Mouse (Mus musculus): Measurements from ENCODE around the gene Btbd1. TPM values are rescaled to one million over a fixed set of nuclear protein-coding genes. Genes with fewer than 3 reads are reported as not detected.
"Not testable (repeated sequence)": the region's sequence is repeated elsewhere in the genome, so short reads cannot be mapped to it uniquely, and the experiment has no call there.

Btbd1 gene
- polyA plus RNA-seq, 1 experiment from 2014 or later: 95.1 TPM

DNA sequence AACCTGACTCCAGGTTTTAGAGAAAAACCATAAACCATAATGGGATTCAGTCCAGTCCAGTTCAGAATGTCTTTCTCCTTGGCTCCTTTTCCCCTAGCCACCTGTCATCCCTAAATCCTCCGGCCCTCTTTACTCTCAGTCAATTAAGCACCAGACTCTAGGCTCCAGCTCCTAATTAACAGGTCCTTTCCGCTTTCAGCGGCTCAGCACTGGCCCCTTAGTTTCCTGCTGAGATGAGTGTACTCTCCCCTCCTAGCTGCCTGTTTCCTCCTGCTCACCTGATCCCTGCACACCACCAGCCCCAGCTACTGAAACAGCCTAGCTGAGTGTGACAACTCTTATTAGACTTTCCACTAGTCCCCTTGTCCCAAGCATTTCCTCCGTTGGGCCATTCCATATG, 18.5 kb upstream of the Btbd1 start:
- Histone ChIP-seq H3K9me3 (no peaks in the 10 kb centered on the region), H3K4me1 (replicated peaks) (peaks cover 5% of the 10 kb centered on the region; the same call in 1 of the 2 replicates), H3K36me3 (no peaks in the 10 kb centered on the region), H3K27me3 (no peaks in the 10 kb centered on the region), H3K9ac (no peak overlapping the region), H3K4me3 (no peak overlapping the region), H3K27ac (no peak overlapping the region), H3K4me2 (no peak overlapping the region)
- WGBS: 50% methylated on average over 4 of the region's 4 CpGs
- no peak for ATAC-seq (ENCODE audit: low FRiP score)

DNA sequence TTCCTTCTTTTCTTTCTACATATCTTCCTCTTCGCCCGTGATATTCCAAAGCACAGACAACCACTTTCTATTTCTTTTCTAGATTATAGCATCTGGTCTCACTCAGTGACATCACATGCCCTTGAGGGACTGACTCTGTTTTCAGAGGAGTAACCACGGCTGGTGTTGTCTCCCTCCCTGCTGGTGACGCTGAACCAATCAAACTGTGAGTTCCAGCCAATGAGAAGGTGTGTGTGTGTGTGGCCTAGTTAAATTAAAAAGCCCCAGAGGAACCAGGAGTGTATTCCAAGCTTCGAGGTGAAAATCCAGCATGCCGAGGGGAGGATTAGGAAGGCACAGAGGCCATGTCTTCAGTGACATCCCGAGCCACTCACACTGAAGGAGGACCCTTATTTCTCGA, 17.8 kb upstream of the Btbd1 start:
- no peaks in the 10 kb centered on the region for H3K36me3 ChIP-seq
- H3K9ac ChIP-seq: no peak overlapping the region
- H3K4me3 ChIP-seq: no peak overlapping the region
- no peak overlapping the region for H3K4me2 ChIP-seq
- no peak for ATAC-seq (ENCODE audit: low FRiP score)
- no peaks in the 10 kb centered on the region for H3K27me3 ChIP-seq
- no peaks in the 10 kb centered on the region for H3K9me3 ChIP-seq
- H3K4me1 ChIP-seq (replicated peaks): peaks cover 5% of the 10 kb centered on the region; the same call in 1 of the 2 replicates
- 55% methylated on average over 8 of the region's 8 CpGs for WGBS
- no peak overlapping the region for H3K27ac ChIP-seq

DNA sequence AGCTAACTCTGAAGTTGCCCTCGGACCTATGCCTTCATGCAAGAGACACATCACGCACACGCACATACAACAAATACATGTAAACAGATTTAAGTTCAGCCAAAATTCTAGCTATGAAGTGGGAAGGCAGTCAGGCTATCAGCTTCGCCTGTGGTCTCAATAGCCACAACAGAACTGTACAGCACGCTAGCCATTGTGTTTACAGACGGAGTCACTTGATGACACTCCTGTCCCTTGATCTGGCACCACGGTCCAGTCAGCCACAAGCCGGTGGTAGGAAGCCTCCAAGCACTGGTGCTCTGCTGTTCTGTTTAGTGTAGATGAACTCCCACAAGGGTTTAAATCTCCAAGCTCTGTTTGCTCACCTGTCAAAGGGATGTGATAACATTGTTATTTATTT, 16.8 kb upstream of the Btbd1 start:
- Histone ChIP-seq H3K9me3 (no peaks in the 10 kb centered on the region), H3K27me3 (no peaks in the 10 kb centered on the region), H3K4me1 (replicated peaks) (peaks cover 5% of the 10 kb centered on the region; the same call in 1 of the 2 replicates), H3K27ac (no peak overlapping the region), H3K4me3 (no peak overlapping the region), H3K36me3 (no peaks in the 10 kb centered on the region), H3K9ac (no peak overlapping the region), H3K4me2 (no peak overlapping the region)
- 83% methylated on average over 8 of the region's 8 CpGs for WGBS
- ATAC-seq (ENCODE audit: low FRiP score): no peak

DNA sequence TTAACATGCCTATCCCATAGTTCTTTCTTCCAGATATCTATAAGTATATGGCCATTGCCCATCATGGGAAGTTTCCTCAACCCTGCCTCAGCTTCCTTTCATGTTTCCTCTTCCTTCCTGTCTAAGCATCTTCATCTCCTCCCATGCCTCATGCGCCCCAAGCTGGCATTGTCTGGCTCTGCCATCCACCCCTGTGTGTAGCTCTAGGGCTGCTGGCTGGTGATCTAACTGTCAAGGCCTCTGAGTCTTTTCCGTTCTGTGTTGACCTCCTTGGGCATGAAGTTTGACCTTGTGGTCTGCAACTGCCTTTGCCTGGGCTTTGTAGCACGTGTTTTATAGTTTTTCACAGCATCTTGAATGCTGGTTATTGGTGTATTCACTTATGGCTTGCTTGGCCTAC, 16.1 kb upstream of the Btbd1 start:
- Histone ChIP-seq H3K9ac (no peak overlapping the region), H3K27me3 (no peaks in the 10 kb centered on the region), H3K36me3 (no peaks in the 10 kb centered on the region), H3K27ac (no peak overlapping the region), H3K4me2 (no peak overlapping the region), H3K4me1 (replicated peaks) (peaks cover 8% of the 10 kb centered on the region; the same call in 1 of the 2 replicates), H3K9me3 (no peaks in the 10 kb centered on the region), H3K4me3 (no peak overlapping the region)
- ATAC-seq (ENCODE audit: low FRiP score): no peak
- 76% methylated on average over 3 of the region's 3 CpGs for WGBS

DNA sequence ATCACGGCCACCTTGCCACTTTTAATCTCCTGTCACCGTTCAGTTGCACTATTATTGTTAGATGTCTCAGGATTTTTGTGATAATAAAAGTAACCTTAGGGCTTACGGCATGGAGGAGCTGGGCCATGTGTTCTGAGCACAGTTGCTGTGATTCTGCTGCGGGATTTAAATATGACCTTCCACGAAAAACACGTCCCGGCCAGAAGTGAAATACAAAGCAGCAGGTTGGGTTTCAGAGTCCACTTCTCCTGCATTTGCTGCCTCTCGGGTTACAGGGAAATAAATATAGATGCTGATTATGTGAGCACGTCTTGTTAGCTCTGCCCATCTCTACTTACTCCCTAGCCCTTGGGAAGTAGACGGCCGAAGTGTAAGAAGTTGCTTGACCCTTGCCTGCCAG, 15.6 kb upstream of the Btbd1 start:
- no peak for ATAC-seq (ENCODE audit: low FRiP score)
- 89% methylated on average over 11 of the region's 11 CpGs for WGBS
- no peaks in the 10 kb centered on the region for H3K27me3 ChIP-seq
- no peaks in the 10 kb centered on the region for H3K9me3 ChIP-seq
- H3K4me1 ChIP-seq (replicated peaks): peaks cover 8% of the 10 kb centered on the region; the same call in 1 of the 2 replicates
- H3K9ac ChIP-seq: no peak overlapping the region
- H3K4me3 ChIP-seq: no peak overlapping the region
- no peaks in the 10 kb centered on the region for H3K36me3 ChIP-seq
- no peak overlapping the region for H3K27ac ChIP-seq
- no peak overlapping the region for H3K4me2 ChIP-seq

DNA sequence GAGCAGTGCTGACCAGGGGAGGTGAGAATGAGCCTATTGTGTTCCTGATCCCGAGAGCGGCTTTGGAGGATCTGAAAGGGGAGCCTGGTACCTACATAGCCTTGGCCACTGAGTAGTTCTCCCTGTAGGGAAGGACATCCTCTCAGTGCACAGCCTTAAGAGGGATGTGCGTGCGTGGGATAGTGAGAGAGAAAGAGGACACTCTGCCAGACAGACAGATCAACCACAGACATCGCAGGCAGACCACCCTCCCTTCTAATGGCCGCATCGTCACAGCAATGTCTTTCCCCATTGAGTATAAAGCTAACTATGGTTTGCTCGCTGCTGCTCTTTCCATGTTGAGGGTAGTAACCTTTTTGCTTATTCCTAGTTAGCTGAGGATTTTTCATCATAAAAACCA, 14.7 kb upstream of the Btbd1 start:
- Histone ChIP-seq H3K4me2 (no peak overlapping the region), H3K9me3 (no peaks in the 10 kb centered on the region), H3K4me1 (replicated peaks) (peaks cover 8% of the 10 kb centered on the region; the same call in 1 of the 2 replicates), H3K9ac (no peak overlapping the region), H3K4me3 (no peak overlapping the region), H3K36me3 (no peaks in the 10 kb centered on the region), H3K27ac (no peak overlapping the region), H3K27me3 (no peaks in the 10 kb centered on the region)
- WGBS: 75% methylated on average over 8 of the region's 8 CpGs
- no peak for ATAC-seq (ENCODE audit: low FRiP score)

DNA sequence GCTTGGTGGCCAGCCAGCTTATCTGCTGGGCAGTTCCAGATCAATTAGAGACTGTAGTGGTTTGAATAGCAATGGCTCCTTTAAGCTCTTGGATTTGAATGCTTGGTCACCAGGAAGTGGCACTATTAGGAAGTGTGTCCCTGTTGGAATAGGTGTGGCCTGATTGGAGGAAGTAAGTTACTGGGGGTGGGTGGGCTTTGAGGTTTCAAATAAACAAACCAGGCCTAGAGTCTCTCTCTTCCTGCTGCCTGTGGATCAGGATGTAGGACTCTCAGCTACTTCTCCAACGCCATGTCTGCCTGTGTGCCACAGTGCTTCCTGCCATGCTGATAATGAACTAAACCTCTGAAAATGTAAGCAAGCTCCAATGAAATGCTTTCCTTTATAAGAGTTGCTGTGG, 13.8 kb upstream of the Btbd1 start:
- no peaks in the 10 kb centered on the region for H3K9me3 ChIP-seq
- no peaks in the 10 kb centered on the region for H3K36me3 ChIP-seq
- WGBS: 88% methylated on average over 1 of the region's 1 CpGs
- peaks cover 8% of the 10 kb centered on the region; the same call in 1 of the 2 replicates for H3K4me1 ChIP-seq (replicated peaks)
- ATAC-seq (ENCODE audit: low FRiP score): no peak
- no peak overlapping the region for H3K27ac ChIP-seq
- no peaks in the 10 kb centered on the region for H3K27me3 ChIP-seq
- no peak overlapping the region for H3K9ac ChIP-seq
- no peak overlapping the region for H3K4me3 ChIP-seq
- H3K4me2 ChIP-seq: no peak overlapping the region

DNA sequence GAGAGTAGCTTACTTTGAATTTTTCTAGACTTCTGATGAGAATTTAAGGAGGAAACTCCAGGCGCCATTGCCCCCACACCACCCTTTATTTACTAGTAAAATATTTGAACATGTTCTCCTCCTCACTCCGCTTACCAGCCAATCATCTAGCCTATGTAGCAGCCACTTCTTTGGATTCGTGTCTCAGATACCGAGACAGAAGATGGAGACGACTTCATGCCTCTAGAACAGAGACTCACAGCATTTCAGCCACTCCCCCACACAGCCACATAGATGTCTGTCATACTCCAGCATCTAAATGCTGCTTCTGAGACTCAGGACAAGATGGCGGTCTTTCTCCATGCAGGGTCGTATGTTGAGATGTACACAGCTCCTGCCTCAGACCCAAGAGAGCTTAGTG, 12.9 kb upstream of the Btbd1 start:
- H3K4me2 ChIP-seq: no peak overlapping the region
- H3K4me3 ChIP-seq: no peak overlapping the region
- no peak for ATAC-seq (ENCODE audit: low FRiP score)
- H3K9ac ChIP-seq: no peak overlapping the region
- H3K36me3 ChIP-seq: no peaks in the 10 kb centered on the region
- no peak overlapping the region for H3K27ac ChIP-seq
- 88% methylated on average over 7 of the region's 7 CpGs for WGBS
- H3K4me1 ChIP-seq (replicated peaks): peaks cover 6% of the 10 kb centered on the region; the same call in 1 of the 2 replicates
- no peaks in the 10 kb centered on the region for H3K27me3 ChIP-seq
- no peaks in the 10 kb centered on the region for H3K9me3 ChIP-seq

DNA sequence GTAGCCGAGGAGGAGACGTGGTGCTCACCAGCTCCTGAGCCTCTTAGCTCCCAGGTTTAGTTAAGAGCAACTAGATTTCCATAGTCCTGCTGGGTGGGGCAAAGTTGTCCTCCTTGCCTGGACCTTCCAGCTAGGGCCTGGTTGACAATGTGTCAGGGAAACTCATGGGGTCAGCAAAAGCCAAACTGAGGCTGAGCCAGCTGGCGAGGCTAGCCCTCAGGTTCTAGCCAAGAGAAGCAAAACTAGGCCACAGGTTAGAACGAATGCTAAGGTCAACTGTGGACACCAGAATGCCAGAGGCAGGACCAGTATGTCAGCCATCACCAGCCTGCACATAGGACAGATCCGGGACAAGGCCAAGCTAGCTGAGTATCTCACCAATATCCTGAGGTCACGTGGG, 12.2 kb upstream of the Btbd1 start:
- Histone ChIP-seq H3K9ac (no peak overlapping the region), H3K27me3 (no peaks in the 10 kb centered on the region), H3K27ac (no peak overlapping the region), H3K4me3 (no peak overlapping the region), H3K4me1 (replicated peaks) (0 out of 2 replicates have a peak, but pooled peaks cover 3% of the 10 kb centered on the region), H3K36me3 (no peaks in the 10 kb centered on the region), H3K9me3 (no peaks in the 10 kb centered on the region), H3K4me2 (no peak overlapping the region)
- ATAC-seq (ENCODE audit: low FRiP score): no peak
- 90% methylated on average over 6 of the region's 6 CpGs for WGBS

DNA sequence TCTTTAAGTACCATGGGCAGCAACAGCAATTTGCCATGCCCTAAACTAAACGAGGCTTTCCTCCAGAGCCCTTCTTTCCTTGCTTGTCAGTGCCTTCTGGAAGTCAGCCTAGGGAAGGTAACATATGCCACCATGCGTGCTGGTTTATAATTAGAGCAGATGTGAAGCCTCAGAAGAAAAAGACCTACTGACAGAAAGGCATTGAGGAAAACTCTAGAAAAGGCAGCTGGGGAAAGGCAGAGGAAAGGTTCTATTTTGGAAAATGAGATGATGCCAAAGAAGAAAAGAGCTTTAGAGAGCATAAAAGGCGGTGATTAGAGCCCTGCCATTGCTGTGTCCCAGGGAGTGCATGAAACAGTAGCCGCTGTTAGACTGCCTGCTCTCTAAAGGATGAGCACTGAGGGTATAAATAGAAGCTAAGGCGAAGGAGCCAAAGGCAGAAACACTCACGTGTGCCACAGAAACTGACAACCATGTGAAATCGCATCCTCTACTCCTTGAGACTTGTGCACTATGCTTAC, 11.5 kb upstream of the Btbd1 start:
- WGBS: 63% methylated on average over 7 of the region's 7 CpGs

DNA sequence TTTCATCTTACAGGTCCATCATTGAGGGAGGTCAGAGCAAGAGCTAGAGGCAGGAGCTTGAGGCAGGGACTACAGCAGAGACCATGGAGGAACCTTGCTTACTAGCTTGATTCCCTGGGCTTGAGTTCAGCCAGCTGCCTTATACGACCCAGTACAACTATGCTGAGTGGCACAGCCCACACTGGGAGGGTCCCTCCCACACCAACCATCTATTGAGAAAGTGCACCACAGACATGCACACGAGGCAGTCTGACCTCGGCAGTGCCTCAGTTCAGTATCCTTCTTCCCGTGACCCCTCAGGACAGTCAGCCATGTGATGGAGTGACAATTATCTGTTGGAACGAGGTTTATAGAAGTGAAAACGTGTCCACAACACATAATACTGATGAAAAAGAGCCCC, 10.5 kb upstream of the Btbd1 start:
- H3K4me2 ChIP-seq: no peak overlapping the region
- WGBS: 73% methylated on average over 6 of the region's 6 CpGs

More for the DNA sequence above, 11.5 kb upstream of the Btbd1 start:
- Histone ChIP-seq H3K9me3 (no peaks in the 10 kb centered on the region), H3K9ac (no peak overlapping the region), H3K4me1 (replicated peaks) (0 out of 2 replicates have a peak, but pooled peaks cover 3% of the 10 kb centered on the region), H3K36me3 (no peaks in the 10 kb centered on the region), H3K27me3 (no peaks in the 10 kb centered on the region), H3K4me3 (no peak overlapping the region), H3K27ac (no peak overlapping the region), H3K4me2 (no peak overlapping the region)
- no peak for ATAC-seq (ENCODE audit: low FRiP score)

DNA sequence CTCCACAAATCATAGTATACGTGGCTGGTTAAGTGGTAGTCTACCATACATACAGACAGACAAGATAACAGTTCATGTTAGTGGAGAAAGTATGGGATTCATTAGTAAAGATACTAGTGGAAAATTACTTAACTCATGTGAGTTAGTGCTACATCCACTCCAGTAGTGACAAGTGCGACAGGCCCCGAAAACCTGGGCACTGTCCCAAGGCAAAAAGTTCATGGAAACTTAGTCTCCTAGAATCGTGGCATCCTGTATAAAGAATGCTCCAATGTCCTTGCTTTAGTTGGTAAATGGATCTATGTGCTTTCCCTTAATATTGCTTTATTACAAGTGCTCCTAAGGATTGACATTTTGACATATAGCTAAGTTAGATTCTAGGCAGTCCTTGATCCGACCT, 8.5 kb upstream of the Btbd1 start:
- not testable (repeated sequence) for H3K27ac ChIP-seq; H3K27me3 ChIP-seq; ATAC-seq (ENCODE audit: low FRiP score); H3K9ac ChIP-seq; H3K36me3 ChIP-seq; H3K4me3 ChIP-seq; H3K9me3 ChIP-seq; H3K4me1 ChIP-seq (replicated peaks); H3K4me2 ChIP-seq
- 90% methylated on average over 5 of the region's 5 CpGs for WGBS

More for the DNA sequence above, 10.5 kb upstream of the Btbd1 start:
- H3K9ac ChIP-seq: no peak overlapping the region
- no peaks in the 10 kb centered on the region for H3K36me3 ChIP-seq
- H3K27ac ChIP-seq: no peak overlapping the region
- H3K4me3 ChIP-seq: no peak overlapping the region
- H3K4me1 ChIP-seq (replicated peaks): 0 out of 2 replicates have a peak, but pooled peaks cover 3% of the 10 kb centered on the region
- no peaks in the 10 kb centered on the region for H3K9me3 ChIP-seq
- H3K27me3 ChIP-seq: no peaks in the 10 kb centered on the region
- no peak for ATAC-seq (ENCODE audit: low FRiP score)

DNA sequence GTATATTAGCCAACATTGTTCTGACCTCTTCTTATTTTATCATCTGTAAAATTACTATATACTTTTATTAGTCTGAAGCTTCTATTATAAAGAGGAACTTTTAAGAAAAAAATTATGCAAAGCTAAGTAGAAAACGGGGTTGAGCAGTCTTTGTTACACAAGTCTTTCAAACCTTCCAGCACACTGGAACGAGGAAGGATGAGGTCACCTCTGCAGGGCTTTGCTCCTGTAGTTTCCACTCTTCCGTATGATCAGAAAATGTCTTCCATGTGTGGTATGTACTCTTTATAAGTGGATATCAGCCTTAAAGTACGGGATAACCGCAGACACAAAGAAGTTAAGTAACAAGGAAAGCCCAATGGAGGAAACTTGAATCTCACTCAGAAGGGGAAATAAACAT, 6.2 kb upstream of the Btbd1 start:
- Histone ChIP-seq H3K27ac (no peak overlapping the region), H3K4me1 (replicated peaks) (no peaks in the 10 kb centered on the region), H3K36me3 (no peaks in the 10 kb centered on the region), H3K9me3 (no peaks in the 10 kb centered on the region), H3K4me2 (no peak overlapping the region), H3K27me3 (no peaks in the 10 kb centered on the region), H3K4me3 (no peak overlapping the region), H3K9ac (no peak overlapping the region)
- WGBS: 91% methylated on average over 5 of the region's 5 CpGs
- ATAC-seq (ENCODE audit: low FRiP score): no peak
